Mouse (Mus musculus): ENCODE data around the gene Fads2. TPM values are rescaled to one million over a fixed set of nuclear protein-coding genes. Genes with fewer than 3 reads are reported as not detected.

Gene Fads2
- polyA plus RNA-seq, 1 experiment from 2014 or later, result 165 TPM

GRCm38 (mm10) chr19:10100631-10101071 is 895 bp downstream of the Fads2 start:
- peak overlapping the region; percentile 85 for H3K4me2 ChIP-seq
- peaks cover 54% of the 10 kb centered on the region for H3K4me1 ChIP-seq
- H3K9me3 ChIP-seq (replicated peaks), result no peaks in the 10 kb centered on the region
- peak; percentile 72 for ATAC-seq (ENCODE audit: low FRiP score)
- 0% methylated on average over 21 of the region's 21 CpGs for WGBS
- peak overlapping the region; percentile 93 for H3K27ac ChIP-seq (replicated peaks)
- no peaks in the 10 kb centered on the region for H3K27me3 ChIP-seq (replicated peaks)
- no peaks in the 10 kb centered on the region for H3K36me3 ChIP-seq
- H3K4me3 ChIP-seq (replicated peaks), result peak overlapping the region; percentile 79
- peak overlapping the region; percentile 85 for H3K9ac ChIP-seq (replicated peaks)

GRCm38 (mm10) chr19:10097826-10098225 is 3.7 kb downstream of the Fads2 start:
- Histone ChIP-seq H3K9ac (replicated peaks) (peak overlapping the region; percentile 18; the same call in 1 of the 2 replicates), H3K9me3 (replicated peaks) (no peaks in the 10 kb centered on the region), H3K27me3 (replicated peaks) (no peaks in the 10 kb centered on the region), H3K4me3 (replicated peaks) (peak overlapping the region; percentile 79), H3K36me3 (peaks cover 9% of the 10 kb centered on the region), H3K4me2 (peak overlapping the region; percentile 85), H3K4me1 (peaks cover 67% of the 10 kb centered on the region), H3K27ac (replicated peaks) (peak overlapping the region; percentile 23)
- WGBS, result 37% methylated on average over 5 of the region's 5 CpGs
- ATAC-seq (ENCODE audit: low FRiP score), result no peak

GRCm38 (mm10) chr19:10096371-10096876 is 5.1 kb downstream of the Fads2 start:
- 90% methylated on average over 2 of the region's 2 CpGs for WGBS
- Histone ChIP-seq H3K4me2 (peak overlapping the region; percentile 85; the same call in 1 of the 2 replicates), H3K36me3 (peaks cover 15% of the 10 kb centered on the region), H3K9me3 (replicated peaks) (no peaks in the 10 kb centered on the region), H3K27ac (replicated peaks) (no peak overlapping the region), H3K9ac (replicated peaks) (no peak overlapping the region), H3K27me3 (replicated peaks) (no peaks in the 10 kb centered on the region), H3K4me1 (peaks cover 61% of the 10 kb centered on the region), H3K4me3 (replicated peaks) (no peak overlapping the region)
- ATAC-seq (ENCODE audit: low FRiP score), result no peak

DNA sequence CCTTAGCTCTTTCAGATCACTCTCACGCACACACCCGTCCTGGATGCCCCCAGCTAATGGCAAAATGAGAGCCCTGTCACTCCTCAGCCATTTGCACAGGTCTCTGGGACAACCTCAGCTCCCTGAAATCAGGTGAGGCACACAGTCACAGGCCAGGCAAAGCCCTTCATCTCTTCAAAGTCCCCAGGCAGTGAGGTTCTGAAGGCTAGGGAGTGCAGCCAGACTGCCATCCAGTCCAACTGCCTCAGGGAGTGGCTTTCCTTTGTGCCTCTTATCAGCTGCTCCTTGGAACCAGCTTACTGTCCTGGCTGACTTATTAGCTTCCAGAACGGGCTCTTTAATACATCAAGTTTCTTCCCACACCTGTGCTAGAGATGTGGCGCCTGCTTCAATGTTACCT is 6.9 kb downstream of the Fads2 start:
- no peaks in the 10 kb centered on the region for H3K27me3 ChIP-seq (replicated peaks)
- 72% methylated on average over 4 of the region's 4 CpGs for WGBS
- H3K4me3 ChIP-seq (replicated peaks), result no peak overlapping the region
- no peak overlapping the region for H3K9ac ChIP-seq (replicated peaks)
- H3K27ac ChIP-seq (replicated peaks), result no peak overlapping the region
- ATAC-seq (ENCODE audit: low FRiP score), result no peak
- 0 out of 2 replicates have a peak overlapping the region, but pooled peaks have one; percentile 1 for H3K4me2 ChIP-seq
- H3K9me3 ChIP-seq (replicated peaks), result no peaks in the 10 kb centered on the region
- peaks cover 32% of the 10 kb centered on the region for H3K36me3 ChIP-seq
- H3K4me1 ChIP-seq, result peaks cover 55% of the 10 kb centered on the region

DNA sequence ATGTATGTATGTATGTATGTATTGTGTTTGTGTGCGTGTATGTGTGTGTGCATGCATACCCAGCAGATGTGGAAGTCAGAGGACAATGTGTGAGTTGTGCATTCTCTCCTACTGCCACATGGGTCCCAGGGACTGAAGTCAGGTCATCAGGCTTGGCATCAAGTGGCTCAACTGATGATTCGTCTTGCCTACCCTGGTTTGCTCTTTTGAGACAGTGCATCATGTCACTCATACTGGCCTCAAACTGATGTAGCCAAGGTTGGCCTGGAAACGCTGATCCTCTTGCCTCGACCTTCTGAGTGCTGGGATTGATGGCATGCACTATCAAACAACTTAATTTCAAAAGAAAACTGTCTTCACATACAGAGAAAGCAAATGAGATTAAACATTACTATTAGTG is 7.7 kb downstream of the Fads2 start:
- Histone ChIP-seq H3K27ac (replicated peaks) (no peak overlapping the region), H3K4me1 (peaks cover 46% of the 10 kb centered on the region), H3K9me3 (replicated peaks) (no peaks in the 10 kb centered on the region), H3K27me3 (replicated peaks) (no peaks in the 10 kb centered on the region), H3K4me2 (no peak overlapping the region), H3K9ac (replicated peaks) (no peak overlapping the region), H3K36me3 (peaks cover 41% of the 10 kb centered on the region), H3K4me3 (replicated peaks) (no peak overlapping the region)
- no peak for ATAC-seq (ENCODE audit: low FRiP score)
- 88% methylated on average over 4 of the region's 4 CpGs for WGBS

GRCm38 (mm10) chr19:10086976-10087375 is 14.6 kb downstream of the Fads2 start:
- 92% methylated on average over 4 of the region's 4 CpGs for WGBS
- Histone ChIP-seq H3K9me3 (replicated peaks) (no peaks in the 10 kb centered on the region), H3K4me2 (no peak overlapping the region), H3K36me3 (peaks cover 98% of the 10 kb centered on the region), H3K4me3 (replicated peaks) (no peak overlapping the region), H3K27ac (replicated peaks) (no peak overlapping the region), H3K27me3 (replicated peaks) (no peaks in the 10 kb centered on the region), H3K9ac (replicated peaks) (no peak overlapping the region), H3K4me1 (no peaks in the 10 kb centered on the region)
- no peak for ATAC-seq (ENCODE audit: low FRiP score)

DNA sequence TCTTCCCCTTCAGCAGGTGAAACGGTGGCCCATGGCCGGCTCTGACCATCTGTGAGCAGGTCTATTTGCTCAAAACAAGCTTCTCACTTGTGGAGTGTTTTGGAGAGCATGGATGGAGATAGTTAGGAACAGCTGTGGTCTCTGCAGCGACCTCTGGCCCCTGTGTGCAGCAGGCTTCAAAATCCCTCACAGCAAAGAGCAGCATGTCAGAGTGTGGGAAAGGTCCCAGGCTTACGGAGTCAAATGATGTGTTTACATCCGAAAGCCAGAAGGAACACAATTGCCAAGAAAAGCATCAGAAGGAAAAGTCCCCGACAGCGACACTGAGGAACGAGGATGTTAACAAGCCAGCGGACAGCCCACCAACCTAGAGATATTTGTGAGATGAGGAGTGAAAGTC is 16.1 kb downstream of the Fads2 start:
- 87% methylated on average over 9 of the region's 9 CpGs for WGBS
- H3K4me1 ChIP-seq, result no peaks in the 10 kb centered on the region
- H3K9me3 ChIP-seq (replicated peaks), result no peaks in the 10 kb centered on the region
- no peak overlapping the region for H3K9ac ChIP-seq (replicated peaks)
- no peak for ATAC-seq (ENCODE audit: low FRiP score)
- H3K27me3 ChIP-seq (replicated peaks), result no peaks in the 10 kb centered on the region
- no peak overlapping the region for H3K4me2 ChIP-seq
- peaks cover 96% of the 10 kb centered on the region for H3K36me3 ChIP-seq
- no peak overlapping the region for H3K27ac ChIP-seq (replicated peaks)
- H3K4me3 ChIP-seq (replicated peaks), result no peak overlapping the region

- no peak for ATAC-seq (ENCODE audit: low FRiP score)
- Histone ChIP-seq H3K9me3 (replicated peaks) (no peaks in the 10 kb centered on the region), H3K9ac (replicated peaks) (no peak overlapping the region), H3K4me2 (no peak overlapping the region), H3K4me1 (no peaks in the 10 kb centered on the region), H3K27ac (replicated peaks) (no peak overlapping the region), H3K27me3 (replicated peaks) (no peaks in the 10 kb centered on the region), H3K36me3 (peaks cover 96% of the 10 kb centered on the region), H3K4me3 (replicated peaks) (no peak overlapping the region)
- whole genome bisulfite sequencing, result 89% methylated on average over 3 of the region's 3 CpGs
These were observed 19.4 kb downstream of the Fads2 start for GRCm38 (mm10) chr19:10082105-10082504.

GRCm38 (mm10) chr19:10080384-10080783 is 21.2 kb downstream of the Fads2 start:
- Histone ChIP-seq H3K9me3 (replicated peaks) (no peaks in the 10 kb centered on the region), H3K4me3 (replicated peaks) (no peak overlapping the region), H3K4me2 (no peak overlapping the region), H3K27me3 (replicated peaks) (no peaks in the 10 kb centered on the region), H3K36me3 (peaks cover 96% of the 10 kb centered on the region), H3K4me1 (no peaks in the 10 kb centered on the region), H3K27ac (replicated peaks) (no peak overlapping the region), H3K9ac (replicated peaks) (no peak overlapping the region)
- no peak for ATAC-seq (ENCODE audit: low FRiP score)
- WGBS, result 87% methylated on average over 7 of the region's 7 CpGs

- WGBS, result 84% methylated on average over 6 of the region's 6 CpGs
- no peak overlapping the region for H3K27ac ChIP-seq (replicated peaks)
- H3K9ac ChIP-seq (replicated peaks), result no peak overlapping the region
- H3K4me2 ChIP-seq, result no peak overlapping the region
- H3K9me3 ChIP-seq (replicated peaks), result no peaks in the 10 kb centered on the region
- no peaks in the 10 kb centered on the region for H3K4me1 ChIP-seq
- ATAC-seq (ENCODE audit: low FRiP score), result no peak
- no peaks in the 10 kb centered on the region for H3K27me3 ChIP-seq (replicated peaks)
- H3K36me3 ChIP-seq, result peaks cover 98% of the 10 kb centered on the region
- no peak overlapping the region for H3K4me3 ChIP-seq (replicated peaks)
These were observed 23.2 kb downstream of the Fads2 start for GRCm38 (mm10) chr19:10078392-10078791.

- no peak overlapping the region for H3K27ac ChIP-seq (replicated peaks)
- H3K9ac ChIP-seq (replicated peaks), result no peak overlapping the region
- H3K27me3 ChIP-seq (replicated peaks), result no peaks in the 10 kb centered on the region
- no peaks in the 10 kb centered on the region for H3K9me3 ChIP-seq (replicated peaks)
- 0 out of 2 replicates have a peak, but pooled peaks cover 4% of the 10 kb centered on the region for H3K4me1 ChIP-seq
- H3K4me2 ChIP-seq, result no peak overlapping the region
- 84% methylated on average over 5 of the region's 5 CpGs for WGBS
- no peak for ATAC-seq (ENCODE audit: low FRiP score)
- H3K36me3 ChIP-seq, result peaks cover 96% of the 10 kb centered on the region
- H3K4me3 ChIP-seq (replicated peaks), result no peak overlapping the region
These were observed 28.4 kb downstream of the Fads2 start for GRCm38 (mm10) chr19:10073145-10073544.

DNA sequence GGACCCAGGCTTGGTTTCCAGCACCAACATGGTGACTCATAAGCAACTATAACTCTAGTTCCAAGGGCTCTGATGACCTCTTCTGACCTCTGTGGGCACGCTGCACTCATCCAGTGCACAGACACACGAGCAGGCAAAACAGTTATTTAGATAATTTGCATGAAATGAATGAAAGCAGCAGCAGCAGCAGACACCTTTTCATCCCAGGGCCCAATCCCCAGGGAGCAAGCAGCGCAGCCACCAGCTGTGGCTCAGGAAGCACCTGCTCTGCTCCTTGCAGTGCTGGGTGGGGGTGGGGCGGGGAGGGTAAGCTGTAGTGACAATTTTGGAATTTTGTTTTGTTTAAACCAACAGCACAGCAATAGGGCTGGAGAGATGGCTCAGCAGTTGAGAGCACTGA is 29.7 kb downstream of the Fads2 start:
- H3K9me3 ChIP-seq (replicated peaks), result no peaks in the 10 kb centered on the region
- no peak overlapping the region for H3K4me2 ChIP-seq
- no peak overlapping the region for H3K9ac ChIP-seq (replicated peaks)
- ATAC-seq (ENCODE audit: low FRiP score), result no peak
- peak overlapping the region; percentile 61 for H3K27ac ChIP-seq (replicated peaks)
- H3K27me3 ChIP-seq (replicated peaks), result no peaks in the 10 kb centered on the region
- 55% methylated on average over 4 of the region's 4 CpGs for WGBS
- 0 out of 2 replicates have a peak, but pooled peaks cover 4% of the 10 kb centered on the region for H3K4me1 ChIP-seq
- peaks cover 95% of the 10 kb centered on the region for H3K36me3 ChIP-seq
- H3K4me3 ChIP-seq (replicated peaks), result no peak overlapping the region

Data from neural tube, embryonic 15.5 days (tissue).